Mouse (Mus musculus): ENCODE measurements around the gene Dnajb8. TPM values are rescaled to one million over a fixed set of nuclear protein-coding genes. Genes with fewer than 3 reads are reported as not detected.

Dnajb8 gene
- total and polyA plus RNA-seq, 2 experiments from 2014 or later = not detected

- no peak overlapping the region for H3K9ac ChIP-seq (replicated peaks; ENCODE audit: low read length, poor library complexity, severe bottlenecking)
- ATAC-seq (ENCODE audit: low FRiP score) (no peak), DNase-seq (ENCODE audit: low spot score) (no peak)
- H3K36me3 ChIP-seq (ENCODE audit: insufficient read depth, low read length) = 0 out of 2 replicates have a peak, but pooled peaks cover 3% of the 10 kb centered on the region
- no peak overlapping the region for H3K4me3 ChIP-seq (ENCODE audit: low read depth, low read length)
- H3K27ac ChIP-seq (ENCODE audit: low read depth, low read length) = no peak overlapping the region
- no peak for TF ChIP-seq CTCF (IDR thresholded peaks at IDR 0.05)
- WGBS = 79% methylated on average over 4 of the region's 4 CpGs
- H3K4me1 ChIP-seq (ENCODE audit: insufficient read depth, low read length) = no peaks in the 10 kb centered on the region
- H3K4me2 ChIP-seq (ENCODE audit: low read depth, low read length, poor library complexity, severe bottlenecking) = no peak overlapping the region
- H3K9me3 ChIP-seq (ENCODE audit: low read length) = no peaks in the 10 kb centered on the region
- H3K27me3 ChIP-seq (ENCODE audit: insufficient read depth, low read length) = no peaks in the 10 kb centered on the region
Measured at GRCm38 (mm10) chr6:88292274-88292909, 70.3 kb downstream of the Dnajb8 start.

- WGBS = 81% methylated on average over 2 of the region's 2 CpGs
Measured at GRCm38 (mm10) chr6:88299491-88299890, 77.4 kb downstream of the Dnajb8 start.

GRCm38 (mm10) chr6:88301234-88301633 is 79.2 kb downstream of the Dnajb8 start:
- TF ChIP-seq CTCF (IDR thresholded peaks at IDR 0.05) = no peak
- Histone ChIP-seq H3K4me1 (ENCODE audit: insufficient read depth, low read length) (no peaks in the 10 kb centered on the region), H3K27me3 (ENCODE audit: insufficient read depth, low read length) (no peaks in the 10 kb centered on the region), H3K27ac (ENCODE audit: low read depth, low read length) (no peak overlapping the region), H3K36me3 (ENCODE audit: insufficient read depth, low read length) (0 out of 2 replicates have a peak, but pooled peaks cover 7% of the 10 kb centered on the region), H3K4me3 (ENCODE audit: low read depth, low read length) (no peak overlapping the region), H3K9me3 (ENCODE audit: low read length) (no peaks in the 10 kb centered on the region), H3K4me2 (ENCODE audit: low read depth, low read length, poor library complexity, severe bottlenecking) (no peak overlapping the region), H3K9ac (replicated peaks; ENCODE audit: low read length, poor library complexity, severe bottlenecking) (no peak overlapping the region)
- ATAC-seq (ENCODE audit: low FRiP score) (no peak), DNase-seq (ENCODE audit: low spot score) (no peak)
- WGBS = 76% methylated on average over 7 of the region's 7 CpGs

More at GRCm38 (mm10) chr6:88299491-88299890, 77.4 kb downstream of the Dnajb8 start:
- no peaks in the 10 kb centered on the region for H3K4me1 ChIP-seq (ENCODE audit: insufficient read depth, low read length)
- H3K4me3 ChIP-seq (ENCODE audit: low read depth, low read length) = no peak overlapping the region
- no peak for ATAC-seq (ENCODE audit: low FRiP score)
- no peak overlapping the region for H3K4me2 ChIP-seq (ENCODE audit: low read depth, low read length, poor library complexity, severe bottlenecking)
- H3K27ac ChIP-seq (ENCODE audit: low read depth, low read length) = no peak overlapping the region
- no peak for DNase-seq (ENCODE audit: low spot score)
- H3K27me3 ChIP-seq (ENCODE audit: insufficient read depth, low read length) = no peaks in the 10 kb centered on the region
- H3K9me3 ChIP-seq (ENCODE audit: low read length) = no peaks in the 10 kb centered on the region
- H3K36me3 ChIP-seq (ENCODE audit: insufficient read depth, low read length) = 0 out of 2 replicates have a peak, but pooled peaks cover 7% of the 10 kb centered on the region
- no peak overlapping the region for H3K9ac ChIP-seq (replicated peaks; ENCODE audit: low read length, poor library complexity, severe bottlenecking)
- TF ChIP-seq CTCF (IDR thresholded peaks at IDR 0.05) = no peak

Other genes with a start within 250 kb of the Dnajb8 start
- gene H1fx, start 240.6 kb upstream of the Dnajb8 start, total RNA-seq (2014; rRNA removed) = 22.7 and 31.8 TPM in 2 replicates
- gene H1fx, start 240.6 kb upstream of the Dnajb8 start, polyA plus RNA-seq (2015; fragmentation: Nextera tagmentation; extraction: Ambion mirVana) = 42.8 and 52.8 TPM in 2 replicates
- gene Rab7, start 177.0 kb upstream of the Dnajb8 start, total RNA-seq (2014; rRNA removed) = 87.5 and 103 TPM in 2 replicates
- 356 and 379 TPM in 2 replicates for gene Rab7, start 177.0 kb upstream of the Dnajb8 start, polyA plus RNA-seq (2015; fragmentation: Nextera tagmentation; extraction: Ambion mirVana)
- 196 and 198 TPM in 2 replicates for gene Rpn1, start 137.8 kb upstream of the Dnajb8 start, total RNA-seq (2014; rRNA removed)
- gene Rpn1, start 137.8 kb upstream of the Dnajb8 start, polyA plus RNA-seq (2015; fragmentation: Nextera tagmentation; extraction: Ambion mirVana) = 252 and 261 TPM in 2 replicates
- gene Gata2, start 28.4 kb upstream of the Dnajb8 start, total RNA-seq (2014; rRNA removed) = 9.2 and 19.3 TPM in 2 replicates
- gene Gata2, start 28.4 kb upstream of the Dnajb8 start, polyA plus RNA-seq (2015; fragmentation: Nextera tagmentation; extraction: Ambion mirVana) = 17.2 and 18.5 TPM in 2 replicates
- gene Eefsec, start 224.3 kb downstream of the Dnajb8 start, total RNA-seq (2014; rRNA removed) = 23.7 and 26.8 TPM in 2 replicates
- gene Eefsec, start 224.3 kb downstream of the Dnajb8 start, polyA plus RNA-seq (2015; fragmentation: Nextera tagmentation; extraction: Ambion mirVana) = 24.4 and 27.8 TPM in 2 replicates
- 34.5 and 42.9 TPM in 2 replicates for gene Ruvbl1, start 243.1 kb downstream of the Dnajb8 start, total RNA-seq (2014; rRNA removed)
- 67.6 and 73.5 TPM in 2 replicates for gene Ruvbl1, start 243.1 kb downstream of the Dnajb8 start, polyA plus RNA-seq (2015; fragmentation: Nextera tagmentation; extraction: Ambion mirVana)

Data from midbrain, postnatal 0 days (tissue).